Mouse (Mus musculus): ENCODE measurements around the gene Abca14. TPM values are rescaled to one million over a fixed set of nuclear protein-coding genes. Genes with fewer than 3 reads are reported as not detected.
"Not testable (repeated sequence)": the region's sequence is repeated elsewhere in the genome, so short reads cannot be mapped to it uniquely, and the experiment has no call there.

Abca14 gene
- polyA plus RNA-seq, 1 experiment from 2014 or later, result not detected

DNA sequence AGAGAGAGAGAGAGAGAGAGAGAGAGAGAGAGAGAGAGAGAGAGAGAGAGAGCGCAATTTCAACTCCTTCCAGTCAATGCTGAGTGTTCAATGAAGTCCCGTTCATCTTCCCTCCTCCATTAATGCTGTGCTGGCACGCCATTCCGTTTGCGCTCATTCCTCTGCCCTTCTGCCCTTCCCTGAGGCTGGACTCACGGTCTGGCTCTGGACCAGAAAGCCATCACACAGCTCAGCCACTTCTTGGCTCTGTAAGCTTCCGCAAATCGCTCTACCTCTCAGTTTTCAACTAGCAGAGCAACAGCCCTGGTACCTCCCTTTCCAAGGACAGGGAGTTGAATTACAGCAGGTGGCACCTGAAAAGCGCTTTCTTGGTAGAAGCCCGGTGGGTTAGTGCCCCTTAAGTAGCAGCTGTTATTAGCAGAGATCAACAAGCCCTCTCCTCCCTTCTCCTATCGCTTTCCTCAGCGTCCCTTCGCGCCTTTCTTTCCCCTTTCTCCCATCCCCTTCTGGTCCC lies 2.5 kb upstream of the Abca14 start:
- no peak for DNase-seq (ENCODE audit: low spot score)

DNA sequence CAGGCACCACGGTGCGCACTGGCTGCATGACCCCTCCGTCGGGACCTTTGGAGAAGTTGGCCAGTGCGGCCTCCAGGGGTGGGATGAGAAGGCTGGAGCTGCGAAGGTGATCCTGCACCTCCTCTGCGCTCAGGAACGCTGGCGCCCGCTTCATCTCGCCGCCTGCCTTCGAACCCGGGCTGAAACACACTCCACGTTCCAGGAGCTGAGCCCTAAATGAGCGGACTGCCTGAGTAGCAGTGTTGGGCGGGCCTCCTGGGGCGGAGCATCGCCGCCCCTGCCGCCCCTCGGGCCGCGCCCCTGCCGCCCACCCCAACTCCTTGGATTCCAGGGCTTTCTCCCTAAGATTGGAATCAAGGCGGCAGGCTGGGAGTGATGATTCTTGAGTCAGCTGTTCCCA lies 2.0 kb upstream of the Abca14 start, which contains the start of gene Crym:
Gene Crym (minus strand): TSS at position 341 of the 400 bp plus-strand sequence.
- DNase-seq (ENCODE audit: low spot score), result no peak

DNA sequence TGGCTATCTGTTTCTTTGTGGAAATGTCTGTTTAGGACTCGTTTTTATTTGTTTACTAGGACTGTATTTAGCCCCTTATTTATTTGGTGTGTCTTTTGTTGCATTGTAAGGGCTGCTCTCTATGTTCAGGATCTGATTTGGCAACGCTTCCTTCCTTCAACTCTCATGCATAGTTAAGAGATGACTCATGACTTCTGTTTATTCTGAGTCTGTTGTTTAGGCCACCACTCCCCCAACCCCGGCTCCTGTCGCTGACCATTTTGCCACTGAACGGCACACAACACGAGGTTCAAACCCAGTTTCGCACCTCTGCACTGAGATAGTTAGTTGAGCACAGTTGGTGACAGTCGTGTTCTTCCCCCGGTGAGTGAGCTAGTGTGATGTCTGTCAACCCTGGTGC lies 2.2 kb downstream of the Abca14 start:
- no peak for DNase-seq (ENCODE audit: low spot score)

DNA sequence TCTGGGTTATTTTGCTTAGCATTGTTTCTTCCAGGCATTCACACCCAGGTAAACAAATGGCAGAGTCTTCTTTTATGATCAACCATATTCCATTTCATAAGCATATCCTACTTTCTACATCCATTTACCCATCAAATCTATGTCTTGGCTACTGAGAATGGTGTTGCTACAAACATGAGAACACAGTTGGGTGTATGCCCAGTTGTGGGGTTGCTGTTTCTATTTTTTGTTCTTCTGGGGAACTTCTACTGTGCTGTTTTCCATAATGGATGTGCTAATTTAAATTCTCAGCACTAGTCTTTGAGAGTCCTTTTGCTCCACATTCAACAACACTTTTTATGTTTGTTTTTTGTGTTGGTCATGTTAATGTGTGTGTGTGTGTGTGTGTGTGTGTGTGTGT lies 24.8 kb downstream of the Abca14 start:
- DNase-seq (ENCODE audit: low spot score), result no peak

DNA sequence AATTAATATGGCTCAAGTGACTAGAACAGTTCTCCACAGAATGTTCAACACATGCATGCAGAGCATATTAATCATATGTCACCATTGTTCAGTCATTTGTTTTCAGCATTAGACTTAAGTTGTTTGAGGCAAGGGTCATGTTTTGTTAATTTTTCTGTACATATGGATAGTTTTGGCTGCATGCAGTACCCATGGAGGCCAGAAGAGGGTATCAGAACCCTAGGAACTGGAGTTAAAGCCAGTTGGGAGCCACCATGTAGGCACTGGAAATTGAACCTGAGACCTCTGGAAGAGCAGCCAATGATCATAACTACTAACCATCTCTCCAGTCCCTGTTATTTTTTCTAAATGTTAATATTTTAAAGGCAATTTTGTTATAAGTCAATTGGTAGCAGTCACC lies 37.3 kb downstream of the Abca14 start:
- DNase-seq (ENCODE audit: low spot score), result no peak

DNA sequence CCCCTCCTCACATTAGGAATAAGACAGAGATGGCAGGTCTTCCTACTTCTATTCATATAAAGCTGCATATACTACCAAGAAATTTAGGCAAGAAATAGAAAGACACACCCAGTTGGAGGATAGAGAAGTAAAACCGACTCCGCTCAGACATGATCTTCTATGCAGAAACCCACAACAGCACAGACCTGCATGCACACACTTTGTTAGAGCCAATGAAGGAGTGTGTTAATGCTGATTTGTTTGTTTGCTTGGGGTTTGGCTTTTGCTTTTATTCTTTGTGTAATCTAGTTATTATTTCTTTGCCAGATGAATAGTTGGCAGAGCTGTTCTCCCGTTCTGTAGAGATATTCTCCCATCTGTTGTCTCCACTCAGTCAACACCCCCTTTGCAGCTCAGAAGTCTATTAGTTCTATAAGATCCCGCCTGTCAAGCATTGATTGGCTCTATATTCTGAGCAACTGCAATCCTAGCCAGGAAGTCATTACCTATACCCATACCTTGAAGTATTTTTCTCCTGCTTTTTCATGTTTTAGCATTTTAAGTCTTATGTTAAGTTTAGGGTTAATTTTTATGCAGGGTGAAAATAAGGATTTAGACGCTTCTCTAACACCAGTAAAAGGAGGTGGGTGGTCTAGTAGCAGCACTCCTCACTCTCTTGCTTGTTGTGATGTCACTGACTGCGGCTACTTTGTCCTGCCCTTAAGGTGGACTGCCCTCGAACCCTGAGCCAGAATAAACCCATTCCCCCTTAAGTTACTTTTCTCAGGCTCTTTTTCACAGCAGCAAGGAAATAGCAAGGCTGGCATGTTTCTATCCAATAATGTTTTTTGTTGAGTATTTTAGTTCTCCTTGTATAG lies 67.6 kb downstream of the Abca14 start:
- no peak for DNase-seq (ENCODE audit: low spot score)

DNA sequence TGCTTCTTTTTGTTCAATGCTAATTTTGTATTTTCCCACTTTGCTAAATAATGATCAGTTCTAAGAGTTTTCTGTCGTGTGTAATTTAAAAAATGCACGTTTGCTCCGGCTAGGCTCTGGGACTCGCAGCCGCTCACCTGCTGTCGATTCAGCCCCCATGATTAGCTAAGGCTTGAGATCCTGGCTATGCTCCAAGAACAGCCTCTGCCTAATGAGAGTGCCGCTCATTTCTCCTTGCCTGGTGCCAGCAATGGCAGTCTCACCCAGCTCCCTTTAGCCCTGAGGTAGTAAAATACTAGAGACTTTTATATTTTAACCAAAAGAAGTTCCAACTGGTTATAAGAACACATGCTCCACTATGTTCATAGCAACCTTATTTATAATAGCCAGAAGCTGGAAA lies 68.3 kb downstream of the Abca14 start:
- no peak for DNase-seq (ENCODE audit: low spot score)

DNA sequence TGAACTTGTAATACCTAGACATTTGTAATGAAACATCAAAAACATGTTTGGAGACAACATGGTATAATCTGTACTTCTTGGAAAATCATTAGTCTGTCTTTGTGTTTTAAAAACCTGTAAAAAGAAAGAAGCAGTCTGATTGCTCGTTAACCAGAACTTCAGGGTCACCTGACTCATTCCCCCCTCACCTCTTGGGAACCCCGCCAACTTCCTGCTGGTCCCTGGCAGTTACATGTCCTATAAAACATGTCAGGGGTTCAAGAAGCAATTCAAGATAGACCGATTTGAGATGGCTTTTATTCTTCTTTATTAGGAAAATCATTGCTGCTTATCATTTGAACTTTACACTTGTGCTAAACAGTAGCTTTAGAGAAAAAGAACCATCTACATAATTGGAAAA lies 81.5 kb downstream of the Abca14 start:
- no peak for DNase-seq (ENCODE audit: low spot score)

DNA sequence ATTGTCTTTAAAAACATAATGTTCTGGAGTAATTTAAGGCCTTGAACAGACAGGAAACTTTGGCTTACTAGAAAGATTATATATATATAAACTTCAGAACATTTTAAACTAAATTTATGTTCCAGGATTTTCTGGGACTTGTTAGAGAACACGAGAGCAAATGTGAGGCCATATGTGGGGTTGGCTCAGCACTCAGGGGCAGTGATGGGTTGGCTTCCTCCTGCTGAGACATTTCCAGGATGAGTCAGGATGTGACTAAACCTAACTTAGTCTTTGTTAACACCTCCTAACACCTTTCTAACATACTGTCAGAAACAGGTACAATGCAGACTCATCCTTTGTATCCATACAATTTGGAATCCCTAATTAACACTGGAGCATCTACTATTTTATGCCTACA lies 112.3 kb downstream of the Abca14 start:
- no peak for DNase-seq (ENCODE audit: low spot score)

DNA sequence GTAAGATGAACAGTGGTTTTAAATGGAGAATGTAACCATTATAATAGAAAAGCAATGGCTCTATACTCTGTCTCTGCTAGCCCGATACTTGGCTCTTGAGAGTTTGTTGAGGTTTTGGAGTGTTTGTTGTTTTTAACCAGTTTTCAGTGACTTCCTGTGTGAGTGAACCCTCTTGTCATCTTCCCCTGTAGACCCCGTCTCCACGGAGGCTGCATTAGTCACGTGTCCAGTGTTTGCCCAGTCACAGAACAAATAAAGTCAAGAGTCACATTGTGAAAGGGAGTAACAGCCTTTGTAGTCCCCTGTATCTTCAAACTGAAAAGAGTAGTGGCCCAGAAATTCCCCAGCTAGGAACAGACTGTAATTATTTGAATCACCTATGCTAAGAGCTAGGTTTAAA lies 119.2 kb downstream of the Abca14 start:
- no peak for DNase-seq (ENCODE audit: low spot score)

DNA sequence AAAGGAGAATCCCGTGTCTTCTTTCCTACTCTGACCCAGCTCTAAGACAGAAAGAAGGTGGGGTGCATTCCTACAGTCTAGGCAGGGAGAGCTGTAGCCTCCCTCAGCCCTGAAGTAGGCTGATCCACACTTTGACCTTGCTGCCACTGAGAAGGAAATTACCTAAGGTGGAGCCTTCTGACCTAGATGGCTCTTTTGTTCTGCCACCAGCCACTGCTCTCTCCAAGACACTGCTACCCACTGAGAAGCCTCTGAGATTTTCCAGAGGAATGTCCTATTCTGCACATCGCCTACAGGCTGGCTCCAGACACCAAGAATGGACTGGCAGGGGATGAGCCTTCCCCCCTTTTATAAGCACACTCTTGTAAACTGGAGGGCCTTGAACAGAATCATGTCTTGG lies 122.2 kb downstream of the Abca14 start:
- DNase-seq (ENCODE audit: low spot score), result not testable (repeated sequence)

DNA sequence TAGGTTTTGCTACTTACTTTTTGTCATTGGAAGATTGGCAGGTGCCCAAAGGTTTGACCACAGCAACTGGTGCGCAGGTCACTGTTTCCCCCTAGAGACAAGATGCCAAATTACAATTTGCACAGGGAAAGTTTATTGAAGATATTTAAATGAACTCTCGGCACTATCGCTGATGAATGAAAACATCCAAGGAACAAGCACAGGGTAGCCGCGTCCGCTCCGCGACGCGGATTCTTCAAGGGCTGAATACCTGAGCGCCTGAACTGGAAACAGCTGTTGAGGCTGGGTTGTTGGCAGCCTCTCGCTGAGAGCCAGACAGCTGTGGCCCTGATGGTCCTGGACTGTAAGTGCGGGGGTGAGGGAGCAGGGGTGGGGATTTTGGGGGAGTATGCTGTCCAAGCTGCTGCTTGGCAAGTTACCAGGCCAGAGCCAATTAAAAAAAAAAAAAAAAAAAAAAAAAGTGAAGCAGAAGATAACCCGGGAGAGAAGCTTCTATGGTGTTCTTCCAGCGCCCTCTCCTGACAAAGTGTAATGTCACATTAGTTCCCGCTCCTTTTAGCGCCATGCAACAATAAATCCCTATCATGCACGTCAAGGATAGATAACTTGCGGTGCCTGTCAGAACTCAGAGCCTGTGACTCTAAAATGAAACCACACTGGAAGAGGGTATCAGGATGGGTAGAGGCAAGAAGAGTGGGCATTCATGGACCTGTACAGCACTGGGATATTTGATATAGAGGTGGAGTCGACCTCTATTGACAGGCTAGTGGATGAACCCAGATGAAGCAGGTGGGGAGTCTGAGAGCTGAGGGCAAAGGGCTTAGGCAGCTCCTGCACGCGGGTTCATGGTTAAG lies 123.7 kb downstream of the Abca14 start:
- DNase-seq (ENCODE audit: low spot score), result no peak

DNA sequence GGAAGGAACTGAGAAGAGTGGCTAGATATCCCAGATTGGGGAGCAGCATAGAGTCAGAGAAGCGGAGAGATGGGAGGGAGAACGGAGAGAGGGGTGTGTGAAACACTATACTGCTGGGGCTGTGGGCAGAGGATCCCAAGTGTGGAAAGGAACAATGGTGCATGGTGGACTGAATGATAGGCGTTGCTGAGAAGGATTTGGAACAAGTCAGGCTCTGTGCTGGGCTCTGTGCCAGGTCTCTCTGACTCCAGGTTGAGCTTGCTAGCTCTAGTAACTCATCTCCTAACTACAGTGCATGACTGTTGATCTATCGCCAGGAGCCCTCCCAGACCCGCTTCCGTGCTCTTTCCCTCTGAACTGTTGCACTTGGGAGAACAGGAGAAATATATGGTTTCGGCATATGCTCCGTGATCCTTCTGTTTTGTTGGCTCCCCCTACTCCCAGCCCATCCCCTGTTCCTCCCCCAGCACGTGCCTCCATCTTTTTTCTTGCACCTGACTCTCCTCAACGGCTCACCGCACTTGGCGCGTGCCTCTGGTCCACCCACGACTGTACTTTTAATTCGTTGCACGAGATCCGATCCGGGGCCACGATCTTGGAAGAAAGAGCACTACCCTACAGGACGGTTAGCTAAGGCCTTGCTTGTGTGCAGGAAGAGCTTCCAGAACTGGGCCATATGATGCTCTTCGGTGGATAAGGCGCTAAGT lies 124.5 kb downstream of the Abca14 start, which contains the start of gene Abca15:
Gene Abca15 (plus strand): TSS at position 584 of the 707 bp plus-strand sequence.
- no peak for DNase-seq (ENCODE audit: low spot score)

DNA sequence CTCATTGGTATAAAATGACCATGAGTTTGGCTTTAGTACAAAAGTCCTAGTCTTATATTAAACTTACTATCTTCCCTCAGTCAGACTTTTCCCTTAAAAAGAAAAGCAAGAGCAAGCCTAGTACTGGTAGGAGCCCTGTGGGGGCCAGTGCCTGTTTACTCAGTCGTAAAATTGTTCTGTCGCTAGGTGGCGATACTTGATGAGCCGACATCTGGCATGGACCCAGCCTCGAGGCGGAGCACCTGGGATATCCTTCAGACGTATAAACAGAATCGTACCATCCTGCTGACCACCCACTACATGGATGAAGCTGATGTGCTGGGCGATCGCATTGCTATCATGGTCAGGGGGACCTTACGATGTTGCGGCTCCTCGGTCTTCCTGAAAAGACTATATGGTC lies 157.4 kb downstream of the Abca14 start:
- DNase-seq (ENCODE audit: low spot score), result no peak

Other genes with a start within 250 kb of the Abca14 start
- 0.05 and 0.17 TPM in 2 replicates for gene Dnah3, start 108.7 kb upstream of the Abca14 start, polyA plus RNA-seq (2015; fragmentation: Nextera tagmentation; extraction: Ambion mirVana)
- gene Tmem159, start 101.6 kb upstream of the Abca14 start, polyA plus RNA-seq (2015; fragmentation: Nextera tagmentation; extraction: Ambion mirVana), result 12.2 and 13.2 TPM in 2 replicates
- 0.46 and 0.61 TPM in 2 replicates for gene Zp2, start 58.7 kb upstream of the Abca14 start, polyA plus RNA-seq (2015; fragmentation: Nextera tagmentation; extraction: Ambion mirVana)
- 0.04 and 0.09 TPM in 2 replicates for gene Anks4b, start 30.1 kb upstream of the Abca14 start, polyA plus RNA-seq (2015; fragmentation: Nextera tagmentation; extraction: Ambion mirVana)
- 1.2 and 1.4 TPM in 2 replicates for gene Crym, start 1.9 kb upstream of the Abca14 start, polyA plus RNA-seq (2015; fragmentation: Nextera tagmentation; extraction: Ambion mirVana)
- gene Abca15, start 124.7 kb downstream of the Abca14 start, polyA plus RNA-seq (2015; fragmentation: Nextera tagmentation; extraction: Ambion mirVana), result 0.07 TPM in 1 of 2 replicates, not detected in the other
- not detected in 2 replicates for gene Abca16, start 205.7 kb downstream of the Abca14 start, polyA plus RNA-seq (2015; fragmentation: Nextera tagmentation; extraction: Ambion mirVana)

Data from thymus, postnatal 0 days (tissue).